Mouse (Mus musculus) hindbrain, embryonic 11.5 days (tissue): ENCODE results near the gene Sh2d2a. TPM values are rescaled to one million over a fixed set of nuclear protein-coding genes. Genes with fewer than 3 reads are reported as not detected.
"Not testable (repeated sequence)": the region's sequence is repeated elsewhere in the genome, so short reads cannot be mapped to it uniquely, and the experiment has no call there.

Experiments used
- ATAC-seq: fragments of 200-750 bp; cut with Nextera tagmentation; 2 replicates; pipeline ENCODE4 v1.8.0; 2017; ENCODE audit warnings: mild to moderate bottlenecking, moderate TSS enrichment, moderate library complexity; ENCODE audit not compliant: low FRiP score
- DNase-seq: peaks from one replicate; pipeline ENCODE4 v3.0.0-alpha.2; 2015; ENCODE audit warnings: low spot score
- H3K27ac ChIP-seq: fragments of 300-500 bp; sonication (generic); 2 replicates; pipeline ENCODE4 v1.5.1; 2014; ENCODE audit warnings: mild to moderate bottlenecking, low read depth, low read length
- H3K27me3 ChIP-seq: fragments of 300-500 bp; sonication (generic); 2 replicates; pipeline ENCODE4 v1.6.1; 2014; ENCODE audit warnings: mild to moderate bottlenecking, low read length, moderate library complexity, mixed read lengths; ENCODE audit not compliant: control insufficient read depth, insufficient read depth
- H3K36me3 ChIP-seq: fragments of 300-500 bp; sonication (generic); 2 replicates; pipeline ENCODE4 v1.6.1; 2014; ENCODE audit warnings: mild to moderate bottlenecking, low read length, moderate library complexity, mixed read lengths; ENCODE audit not compliant: control insufficient read depth, insufficient read depth
- H3K4me1 ChIP-seq: fragments of 300-500 bp; sonication (generic); replicated peaks from 2 replicates; pipeline ENCODE4 v1.6.1; 2014; ENCODE audit warnings: low read length, mixed read lengths; ENCODE audit not compliant: control insufficient read depth, insufficient read depth
- H3K4me2 ChIP-seq: fragments of 300-500 bp; sonication (generic); replicated peaks from 2 replicates; pipeline ENCODE4 v1.6.1; 2014; ENCODE audit warnings: mild to moderate bottlenecking, low read depth, low read length
- H3K4me3 ChIP-seq: fragments of 300-500 bp; sonication (generic); 2 replicates; pipeline ENCODE4 v1.5.1; 2014; ENCODE audit warnings: low read depth, low read length
- H3K9ac ChIP-seq: fragments of 300-500 bp; sonication (generic); 2 replicates; pipeline ENCODE4 v1.6.1; 2014; ENCODE audit warnings: low read depth, low read length
- H3K9me3 ChIP-seq: fragments of 300-500 bp; sonication (generic); 2 replicates; pipeline ENCODE4 v1.6.1; 2016; ENCODE audit warnings: low read length; ENCODE audit not compliant: control insufficient read depth
- WGBS: fragments of 180-500 bp; shearing (Covaris S2); extraction: QIAGEN DNeasy Blood & Tissue Kit; methylation state at CpG from one replicate; pipeline ENCODE4 v1.1.7; 2014; 5-methylcytosine and 5-hydroxymethylcytosine counted together
- polyA plus RNA-seq: library from polyadenylated mRNA; unstranded; fragments of >200 nt; fragmentation: Nextera tagmentation; extraction: Ambion mirVana; gene quantifications from 2 replicates; pipeline ENCODE4 v1.2.1, GENCODE M21; 2014

Sh2d2a gene
- polyA plus RNA-seq, 1 experiment from 2014 or later: not detected

- H3K27ac ChIP-seq: no peak overlapping the region
- no peak for ATAC-seq
These were observed 1.6 kb upstream of the Sh2d2a start for GRCm38 (mm10) chr3:87844981-87845380.

GRCm38 (mm10) chr3:87846186-87846585, 369 bp upstream of the Sh2d2a start:
- WGBS: 64% methylated on average over 4 of the region's 4 CpGs
- no peak for ATAC-seq

More at GRCm38 (mm10) chr3:87844981-87845380, 1.6 kb upstream of the Sh2d2a start:
- Histone ChIP-seq H3K36me3 (no peaks in the 10 kb centered on the region), H3K4me2 (no peak overlapping the region), H3K4me3 (no peak overlapping the region), H3K27me3 (no peaks in the 10 kb centered on the region), H3K4me1 (no peaks in the 10 kb centered on the region), H3K9ac (no peak overlapping the region), H3K9me3 (no peaks in the 10 kb centered on the region)
- WGBS: 89% methylated on average over 4 of the region's 4 CpGs
- no peak for DNase-seq

GRCm38 (mm10) chr3:87847680-87848079, 1.1 kb downstream of the Sh2d2a start:
- H3K27ac ChIP-seq: no peak overlapping the region
- no peaks in the 10 kb centered on the region for H3K36me3 ChIP-seq
- DNase-seq (no peak), ATAC-seq (no peak)
- 74% methylated on average over 5 of the region's 5 CpGs for WGBS
- no peaks in the 10 kb centered on the region for H3K27me3 ChIP-seq
- H3K9me3 ChIP-seq: no peaks in the 10 kb centered on the region
- H3K4me3 ChIP-seq: no peak overlapping the region
- no peak overlapping the region for H3K4me2 ChIP-seq
- H3K4me1 ChIP-seq: no peaks in the 10 kb centered on the region
- H3K9ac ChIP-seq: no peak overlapping the region

More at GRCm38 (mm10) chr3:87846186-87846585, 369 bp upstream of the Sh2d2a start:
- H3K4me2 ChIP-seq: no peak overlapping the region
- H3K27ac ChIP-seq: no peak overlapping the region
- no peaks in the 10 kb centered on the region for H3K36me3 ChIP-seq
- DNase-seq: no peak
- H3K4me1 ChIP-seq: no peaks in the 10 kb centered on the region
- H3K9me3 ChIP-seq: no peaks in the 10 kb centered on the region
- H3K4me3 ChIP-seq: no peak overlapping the region
- H3K27me3 ChIP-seq: no peaks in the 10 kb centered on the region
- no peak overlapping the region for H3K9ac ChIP-seq

GRCm38 (mm10) chr3:87849117-87849516, 2.6 kb downstream of the Sh2d2a start:
- Histone ChIP-seq H3K9ac (no peak overlapping the region), H3K27me3 (no peaks in the 10 kb centered on the region), H3K4me1 (no peaks in the 10 kb centered on the region; the same call in 1 of the 2 replicates), H3K4me3 (no peak overlapping the region), H3K27ac (no peak overlapping the region), H3K9me3 (no peaks in the 10 kb centered on the region), H3K36me3 (no peaks in the 10 kb centered on the region), H3K4me2 (no peak overlapping the region)
- 85% methylated on average over 14 of the region's 14 CpGs for WGBS
- DNase-seq (no peak), ATAC-seq (no peak)

- Histone ChIP-seq H3K4me1 (no peaks in the 10 kb centered on the region; the same call in 1 of the 2 replicates), H3K4me2 (no peak overlapping the region), H3K4me3 (no peak overlapping the region), H3K9me3 (no peaks in the 10 kb centered on the region), H3K9ac (no peak overlapping the region), H3K27me3 (no peaks in the 10 kb centered on the region), H3K36me3 (peaks cover 14% of the 10 kb centered on the region; the same call in 1 of the 2 replicates), H3K27ac (no peak overlapping the region)
- ATAC-seq: no peak
- no peak for DNase-seq
- WGBS: 73% methylated on average over 7 of the region's 7 CpGs
These were observed 8.4 kb downstream of the Sh2d2a start for GRCm38 (mm10) chr3:87854795-87855568.

- ATAC-seq (no peak), DNase-seq (no peak)
- no peaks in the 10 kb centered on the region for H3K9me3 ChIP-seq
- no peaks in the 10 kb centered on the region; the same call in 1 of the 2 replicates for H3K4me1 ChIP-seq
- H3K36me3 ChIP-seq: peaks cover 14% of the 10 kb centered on the region; the same call in 1 of the 2 replicates
- no peak overlapping the region for H3K27ac ChIP-seq
- no peak overlapping the region for H3K4me3 ChIP-seq
- WGBS: 85% methylated on average over 8 of the region's 8 CpGs
- no peak overlapping the region for H3K4me2 ChIP-seq
- H3K9ac ChIP-seq: no peak overlapping the region
- H3K27me3 ChIP-seq: no peaks in the 10 kb centered on the region
These were observed 9.4 kb downstream of the Sh2d2a start for GRCm38 (mm10) chr3:87855936-87856335.

GRCm38 (mm10) chr3:87857666-87858065, 11.1 kb downstream of the Sh2d2a start:
- no peaks in the 10 kb centered on the region for H3K9me3 ChIP-seq
- no peak overlapping the region for H3K4me2 ChIP-seq
- DNase-seq: no peak
- no peaks in the 10 kb centered on the region for H3K27me3 ChIP-seq
- H3K4me3 ChIP-seq: no peak overlapping the region
- H3K27ac ChIP-seq: no peak overlapping the region
- 83% methylated on average over 8 of the region's 8 CpGs for WGBS
- peaks cover 14% of the 10 kb centered on the region; the same call in 1 of the 2 replicates for H3K36me3 ChIP-seq
- H3K4me1 ChIP-seq: no peaks in the 10 kb centered on the region; the same call in 1 of the 2 replicates
- H3K9ac ChIP-seq: no peak overlapping the region
- ATAC-seq: no peak

GRCm38 (mm10) chr3:87859813-87860212, 13.3 kb downstream of the Sh2d2a start:
- Histone ChIP-seq H3K4me1 (no peaks in the 10 kb centered on the region), H3K4me3 (no peak overlapping the region), H3K27me3 (no peaks in the 10 kb centered on the region), H3K9ac (no peak overlapping the region), H3K4me2 (no peak overlapping the region), H3K27ac (no peak overlapping the region), H3K36me3 (peaks cover 14% of the 10 kb centered on the region), H3K9me3 (no peaks in the 10 kb centered on the region)
- 35% methylated on average over 3 of the region's 3 CpGs for WGBS
- 0 out of 2 replicates have a peak, but pooled peaks have one; percentile 12 for ATAC-seq
- DNase-seq: peak; percentile 78

- DNase-seq, ATAC-seq, H3K27ac ChIP-seq, H3K9me3 ChIP-seq, H3K4me2 ChIP-seq, H3K4me3 ChIP-seq, H3K4me1 ChIP-seq, H3K27me3 ChIP-seq, H3K36me3 ChIP-seq, H3K9ac ChIP-seq: not testable (repeated sequence)
- WGBS: 94% methylated on average over 4 of the region's 4 CpGs
These were observed 17.6 kb downstream of the Sh2d2a start for GRCm38 (mm10) chr3:87864111-87864510.
